ENCODE assay signal across 8 mouse cellular contexts in the genomic region with DNA sequence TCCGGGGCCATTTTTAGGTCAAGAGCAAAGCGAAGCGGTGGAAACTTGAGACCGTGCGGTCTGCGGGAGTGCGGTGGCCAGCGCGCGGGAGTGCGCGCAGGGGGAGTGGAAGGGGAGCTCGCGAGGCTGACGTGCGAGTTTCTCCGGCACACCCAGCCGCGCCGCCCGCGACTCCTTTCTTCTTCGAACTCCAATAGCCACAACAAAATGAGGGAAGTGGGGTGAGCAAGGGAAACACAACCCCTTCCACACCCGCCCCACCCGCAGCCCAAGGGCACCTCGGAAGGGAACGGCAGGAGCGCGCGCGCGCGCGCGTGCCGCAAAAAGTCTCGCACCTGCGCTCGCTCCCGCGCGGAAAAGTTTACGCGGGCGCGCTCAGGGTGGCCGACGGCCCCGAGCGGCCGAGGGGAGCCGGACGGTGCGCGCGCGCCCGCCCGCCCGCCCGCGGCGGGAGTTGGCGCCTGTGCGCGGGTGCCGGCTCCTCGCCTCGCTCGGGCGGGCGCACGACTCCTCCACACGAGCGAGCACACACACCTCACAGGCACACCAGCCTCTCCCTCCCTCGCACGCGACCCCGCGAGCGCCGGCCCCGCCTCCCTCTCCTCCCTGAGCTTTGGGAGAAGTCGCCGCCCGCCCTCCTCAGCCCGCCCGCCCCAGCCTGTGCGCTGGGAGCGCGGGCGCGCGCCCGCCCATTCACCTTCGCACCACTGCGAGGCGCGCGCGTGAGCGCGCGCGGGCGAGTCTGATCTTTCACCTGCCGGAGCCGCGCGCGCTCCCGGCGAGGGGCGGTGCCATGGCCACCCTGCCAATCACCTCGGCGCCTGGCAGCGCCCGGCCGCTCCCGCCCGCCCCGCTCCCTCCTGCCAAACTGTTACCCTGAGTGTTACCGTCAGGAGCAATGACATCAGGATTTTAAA.
A peak's percentile ranks its signal among the peaks of the same experiment; 100 is the strongest.
DNase-seq lines count a peak whose midpoint lies in the region; ATAC-seq and TF ChIP-seq lines count a peak whose summit lies in the region.

No protein-coding gene starts in this region.

- H3K27ac ChIP-seq in embryonic facial prominence, embryonic 11.5 days (replicated peaks; ENCODE audit: low read depth, low read length), result no peak overlapping the region
- H3K27ac ChIP-seq in heart, embryonic 13.5 days (replicated peaks), result peak overlapping the region; percentile 89
- H3K27ac ChIP-seq in kidney, embryonic 16.5 days (ENCODE audit: low read length), result peak overlapping the region; percentile 75
- H3K27ac ChIP-seq in lung, embryonic 15.5 days, result peak overlapping the region; percentile 62
- H3K27ac ChIP-seq in olfactory bulb, adult 2 months (ENCODE audit: insufficient read depth, low read depth, low read length), result no peak overlapping the region
- H3K27ac ChIP-seq in thymus, adult 2 months (ENCODE audit: control insufficient read depth, insufficient read depth, low read length), result no peak overlapping the region

- peaks cover 49% of the 10 kb centered on the region for H3K27me3 ChIP-seq in embryonic facial prominence, embryonic 11.5 days (ENCODE audit: control insufficient read depth, insufficient read depth, low read length)
- H3K27me3 ChIP-seq in heart, embryonic 13.5 days (replicated peaks), result peaks cover 59% of the 10 kb centered on the region
- peaks cover 17% of the 10 kb centered on the region for H3K27me3 ChIP-seq in kidney, embryonic 16.5 days (ENCODE audit: insufficient read depth, low read length)
- peaks cover 46% of the 10 kb centered on the region for H3K27me3 ChIP-seq in lung, embryonic 15.5 days
- H3K27me3 ChIP-seq in thymus, adult 2 months (ENCODE audit: control insufficient read depth, insufficient read depth, low read length), result peaks cover 6% of the 10 kb centered on the region; the same call in 1 of the 2 replicates

- H3K4me1 ChIP-seq in embryonic facial prominence, embryonic 11.5 days (ENCODE audit: control insufficient read depth, insufficient read depth, low read length), result no peaks in the 10 kb centered on the region
- H3K4me1 ChIP-seq in heart, embryonic 13.5 days, result peaks cover 64% of the 10 kb centered on the region
- peaks cover 30% of the 10 kb centered on the region for H3K4me1 ChIP-seq in kidney, embryonic 16.5 days (ENCODE audit: insufficient read depth, low read length)
- H3K4me1 ChIP-seq in lung, embryonic 15.5 days, result peaks cover 5% of the 10 kb centered on the region; the same call in 1 of the 2 replicates
- peaks cover 10% of the 10 kb centered on the region for H3K4me1 ChIP-seq in olfactory bulb, adult 2 months (ENCODE audit: control insufficient read depth, insufficient read depth, low read length)
- peaks cover 9% of the 10 kb centered on the region; the same call in 1 of the 2 replicates for H3K4me1 ChIP-seq in thymus, adult 2 months (replicated peaks; ENCODE audit: control insufficient read depth, insufficient read depth, low read length)

- peak; percentile 70; the same call in 1 of the 2 replicates for ATAC-seq in embryonic facial prominence, embryonic 11.5 days (replicated peaks; ENCODE audit: insufficient number of reproducible peaks, low FRiP score, low TSS enrichment, low read depth)
- ATAC-seq in heart, embryonic 13.5 days (ENCODE audit: extremely low read depth, insufficient number of reproducible peaks, low FRiP score, low TSS enrichment), result peak; percentile 69; the same call in 1 of the 2 replicates
- peak; percentile 88 for ATAC-seq in kidney, embryonic 16.5 days (ENCODE audit: low FRiP score, low TSS enrichment)
- ATAC-seq in lung, embryonic 15.5 days (ENCODE audit: borderline replicate concordance, extremely low read depth, low FRiP score, low TSS enrichment), result peak; percentile 84

- WGBS in embryonic facial prominence, embryonic 11.5 days, result under 1% methylated on average over 69 of the region's 123 CpGs
- under 1% methylated on average over 119 of the region's 123 CpGs for WGBS in heart, embryonic 13.5 days
- under 1% methylated on average over 97 of the region's 123 CpGs for WGBS in kidney, embryonic 16.5 days
- WGBS in lung, embryonic 15.5 days, result under 1% methylated on average over 109 of the region's 123 CpGs
- WGBS in olfactory bulb, adult 2 months, result 1% methylated on average over 94 of the region's 123 CpGs
- WGBS in thymus, adult 2 months, result under 1% methylated on average over 120 of the region's 123 CpGs

- DNase-seq in B cell, adult 2 months, result peak; percentile 85 to 86
- peak; percentile 83 for DNase-seq in adrenal gland, postnatal 25 days
- DNase-seq in embryonic facial prominence, embryonic 11.5 days (ENCODE audit: low spot score), result peak; percentile 87
- DNase-seq in thymus, adult 2 months, result peak; percentile 74

- TF ChIP-seq CTCF in olfactory bulb, adult 2 months (IDR thresholded peaks at IDR 0.05; ENCODE audit: insufficient read depth, low read depth, low read length), result no peak
- peak; percentile 55; the same call in 1 of the 2 replicates for TF ChIP-seq CTCF in thymus, adult 2 months (IDR thresholded peaks at IDR 0.05; ENCODE audit: borderline replicate concordance, control insufficient read depth, extremely low read depth, insufficient read depth, low read length, poor library complexity)

- no peak; the same call in 1 of the 2 replicates for TF ChIP-seq POLR2A in olfactory bulb, adult 2 months (IDR thresholded peaks at IDR 0.05; ENCODE audit: insufficient read depth, low read depth, low read length)
- no peak for TF ChIP-seq POLR2A in thymus, adult 2 months (IDR thresholded peaks at IDR 0.05; ENCODE audit: control insufficient read depth, extremely low read depth, insufficient read depth, low read length, poor library complexity)

- H3K9ac ChIP-seq in embryonic facial prominence, embryonic 11.5 days (replicated peaks; ENCODE audit: low read length), result peak overlapping the region; percentile 37
- peak overlapping the region; percentile 93 for H3K9ac ChIP-seq in heart, embryonic 13.5 days
- H3K9ac ChIP-seq in kidney, embryonic 16.5 days (replicated peaks; ENCODE audit: low read length), result peak overlapping the region; percentile 66
- H3K9ac ChIP-seq in lung, embryonic 15.5 days, result peak overlapping the region; percentile 54

- peak overlapping the region; percentile 97 for H3K4me2 ChIP-seq in embryonic facial prominence, embryonic 11.5 days (ENCODE audit: low read depth, low read length)
- H3K4me2 ChIP-seq in heart, embryonic 13.5 days, result peak overlapping the region; percentile 89
- peak overlapping the region; percentile 85 for H3K4me2 ChIP-seq in kidney, embryonic 16.5 days (replicated peaks; ENCODE audit: low read depth, low read length)
- peak overlapping the region; percentile 99 for H3K4me2 ChIP-seq in lung, embryonic 15.5 days

- peak overlapping the region; percentile 61 for H3K4me3 ChIP-seq in embryonic facial prominence, embryonic 11.5 days (ENCODE audit: low read depth, low read length)
- peak overlapping the region; percentile 78 for H3K4me3 ChIP-seq in heart, embryonic 13.5 days
- H3K4me3 ChIP-seq in kidney, embryonic 16.5 days (ENCODE audit: low read length), result peak overlapping the region; percentile 62
- H3K4me3 ChIP-seq in lung, embryonic 15.5 days, result peak overlapping the region; percentile 68
- H3K4me3 ChIP-seq in olfactory bulb, adult 2 months (ENCODE audit: insufficient read depth, low read depth, low read length), result peak overlapping the region; percentile 58
- H3K4me3 ChIP-seq in thymus, adult 2 months (ENCODE audit: control insufficient read depth, insufficient read depth, low read length), result peak overlapping the region; percentile 62

- no peaks in the 10 kb centered on the region for H3K36me3 ChIP-seq in embryonic facial prominence, embryonic 11.5 days (replicated peaks; ENCODE audit: control insufficient read depth, insufficient read depth, low read depth, low read length)
- H3K36me3 ChIP-seq in heart, embryonic 13.5 days, result 0 out of 2 replicates have a peak, but pooled peaks cover 12% of the 10 kb centered on the region
- no peaks in the 10 kb centered on the region for H3K36me3 ChIP-seq in kidney, embryonic 16.5 days (ENCODE audit: insufficient read depth, low read length)
- H3K36me3 ChIP-seq in lung, embryonic 15.5 days, result no peaks in the 10 kb centered on the region
- no peaks in the 10 kb centered on the region for H3K36me3 ChIP-seq in thymus, adult 2 months (ENCODE audit: control insufficient read depth, insufficient read depth, low read length)

- no peaks in the 10 kb centered on the region for H3K9me3 ChIP-seq in embryonic facial prominence, embryonic 11.5 days (replicated peaks; ENCODE audit: control insufficient read depth, low read length)
- no peaks in the 10 kb centered on the region for H3K9me3 ChIP-seq in heart, embryonic 13.5 days
- no peaks in the 10 kb centered on the region for H3K9me3 ChIP-seq in kidney, embryonic 16.5 days (ENCODE audit: low read length)
- no peaks in the 10 kb centered on the region for H3K9me3 ChIP-seq in lung, embryonic 15.5 days

Comparison
In these comparisons a context has a peak if more than half of its experiments do, and no peak if none do; other contexts are left out.
1. H3K27ac ChIP-seq: peak in heart, embryonic 13.5 days (single experiment), kidney, embryonic 16.5 days (single experiment) and lung, embryonic 15.5 days (single experiment); none in embryonic facial prominence, embryonic 11.5 days (single experiment), olfactory bulb, adult 2 months (single experiment) and thymus, adult 2 months (single experiment).
2. H3K9ac ChIP-seq: peak in every context shown above with its lines; median percentile 93 in heart, embryonic 13.5 days; 66 in kidney, embryonic 16.5 days; 54 in lung, embryonic 15.5 days; 37 in embryonic facial prominence, embryonic 11.5 days.
3. Peak in every context shown above with its lines, with median percentiles within 50 percentile points of each other: DNase-seq, ATAC-seq, H3K4me2 ChIP-seq and H3K4me3 ChIP-seq.